Mouse (Mus musculus): ENCODE measurements around the gene Fam20c. TPM values are rescaled to one million over a fixed set of nuclear protein-coding genes. Genes with fewer than 3 reads are reported as not detected.

The Fam20c gene
- polyA plus RNA-seq, 1 experiment from 2014 or later: 10.3 TPM

- no peak overlapping the region for H3K4me3 ChIP-seq (ENCODE audit: low read depth, low read length)
- no peak overlapping the region for H3K27ac ChIP-seq (ENCODE audit: low read depth, low read length)
- WGBS: 5% methylated on average over 7 of the region's 7 CpGs
- H3K9ac ChIP-seq (ENCODE audit: low read depth, low read length): no peak overlapping the region
- no peak overlapping the region for H3K4me2 ChIP-seq
- H3K27me3 ChIP-seq (replicated peaks; ENCODE audit: control insufficient read depth, insufficient read depth, low read length): no peaks in the 10 kb centered on the region
- peak; percentile 63 for ATAC-seq (replicated peaks; ENCODE audit: low FRiP score)
- H3K4me1 ChIP-seq (replicated peaks; ENCODE audit: control insufficient read depth, insufficient read depth, low read length): no peaks in the 10 kb centered on the region
- DNase-seq (ENCODE audit: low spot score): peak; percentile 87
- H3K36me3 ChIP-seq (ENCODE audit: control insufficient read depth, insufficient read depth, low read length): no peaks in the 10 kb centered on the region
- no peaks in the 10 kb centered on the region for H3K9me3 ChIP-seq (ENCODE audit: control insufficient read depth, low read length)
Observed at GRCm38 (mm10) chr5:138848102-138848501, 93.8 kb downstream of the Fam20c start.

- H3K4me3 ChIP-seq (ENCODE audit: low read depth, low read length): no peak overlapping the region
- WGBS: 70% methylated on average over 23 of the region's 23 CpGs
- no peak for ATAC-seq (replicated peaks; ENCODE audit: low FRiP score)
Observed at GRCm38 (mm10) chr5:138849682-138850461, 95.6 kb downstream of the Fam20c start.

GRCm38 (mm10) chr5:138850462-138850844 is 96.1 kb downstream of the Fam20c start:
- Histone ChIP-seq H3K36me3 (ENCODE audit: control insufficient read depth, insufficient read depth, low read length) (no peaks in the 10 kb centered on the region), H3K27ac (ENCODE audit: low read depth, low read length) (no peak overlapping the region), H3K27me3 (replicated peaks; ENCODE audit: control insufficient read depth, insufficient read depth, low read length) (no peaks in the 10 kb centered on the region), H3K9me3 (ENCODE audit: control insufficient read depth, low read length) (no peaks in the 10 kb centered on the region), H3K4me2 (no peak overlapping the region), H3K4me3 (ENCODE audit: low read depth, low read length) (no peak overlapping the region), H3K9ac (ENCODE audit: low read depth, low read length) (no peak overlapping the region), H3K4me1 (replicated peaks; ENCODE audit: control insufficient read depth, insufficient read depth, low read length) (no peaks in the 10 kb centered on the region)
- WGBS: 83% methylated on average over 5 of the region's 5 CpGs
- DNase-seq (ENCODE audit: low spot score): no peak
- no peak for ATAC-seq (replicated peaks; ENCODE audit: low FRiP score)

More at GRCm38 (mm10) chr5:138849682-138850461, 95.6 kb downstream of the Fam20c start:
- Histone ChIP-seq H3K36me3 (ENCODE audit: control insufficient read depth, insufficient read depth, low read length) (no peaks in the 10 kb centered on the region), H3K27me3 (replicated peaks; ENCODE audit: control insufficient read depth, insufficient read depth, low read length) (no peaks in the 10 kb centered on the region), H3K4me1 (replicated peaks; ENCODE audit: control insufficient read depth, insufficient read depth, low read length) (no peaks in the 10 kb centered on the region), H3K27ac (ENCODE audit: low read depth, low read length) (no peak overlapping the region), H3K4me2 (no peak overlapping the region), H3K9me3 (ENCODE audit: control insufficient read depth, low read length) (no peaks in the 10 kb centered on the region), H3K9ac (ENCODE audit: low read depth, low read length) (no peak overlapping the region)
- DNase-seq (ENCODE audit: low spot score): no peak

- ATAC-seq (replicated peaks; ENCODE audit: low FRiP score): no peak
- Histone ChIP-seq H3K9me3 (ENCODE audit: control insufficient read depth, low read length) (no peaks in the 10 kb centered on the region), H3K4me1 (replicated peaks; ENCODE audit: control insufficient read depth, insufficient read depth, low read length) (no peaks in the 10 kb centered on the region), H3K36me3 (ENCODE audit: control insufficient read depth, insufficient read depth, low read length) (no peaks in the 10 kb centered on the region), H3K9ac (ENCODE audit: low read depth, low read length) (no peak overlapping the region), H3K4me2 (no peak overlapping the region), H3K27ac (ENCODE audit: low read depth, low read length) (no peak overlapping the region), H3K27me3 (replicated peaks; ENCODE audit: control insufficient read depth, insufficient read depth, low read length) (no peaks in the 10 kb centered on the region), H3K4me3 (ENCODE audit: low read depth, low read length) (no peak overlapping the region)
- 88% methylated on average over 5 of the region's 5 CpGs for WGBS
- DNase-seq (ENCODE audit: low spot score): no peak
Observed at GRCm38 (mm10) chr5:138851296-138851780, 97.0 kb downstream of the Fam20c start.

- DNase-seq (ENCODE audit: low spot score): no peak
- no peak for ATAC-seq (replicated peaks; ENCODE audit: low FRiP score)
- no peaks in the 10 kb centered on the region for H3K27me3 ChIP-seq (replicated peaks; ENCODE audit: control insufficient read depth, insufficient read depth, low read length)
- H3K9me3 ChIP-seq (ENCODE audit: control insufficient read depth, low read length): no peaks in the 10 kb centered on the region
- no peaks in the 10 kb centered on the region for H3K4me1 ChIP-seq (replicated peaks; ENCODE audit: control insufficient read depth, insufficient read depth, low read length)
- H3K36me3 ChIP-seq (ENCODE audit: control insufficient read depth, insufficient read depth, low read length): no peaks in the 10 kb centered on the region
- H3K4me3 ChIP-seq (ENCODE audit: low read depth, low read length): no peak overlapping the region
- no peak overlapping the region for H3K27ac ChIP-seq (ENCODE audit: low read depth, low read length)
- H3K4me2 ChIP-seq: no peak overlapping the region
- H3K9ac ChIP-seq (ENCODE audit: low read depth, low read length): no peak overlapping the region
- WGBS: 66% methylated on average over 4 of the region's 4 CpGs
Observed at GRCm38 (mm10) chr5:138852151-138852550, 97.8 kb downstream of the Fam20c start.

GRCm38 (mm10) chr5:138853349-138853748 is 99.0 kb downstream of the Fam20c start:
- Histone ChIP-seq H3K4me1 (replicated peaks; ENCODE audit: control insufficient read depth, insufficient read depth, low read length) (no peaks in the 10 kb centered on the region), H3K27me3 (replicated peaks; ENCODE audit: control insufficient read depth, insufficient read depth, low read length) (no peaks in the 10 kb centered on the region), H3K4me3 (ENCODE audit: low read depth, low read length) (no peak overlapping the region), H3K9ac (ENCODE audit: low read depth, low read length) (no peak overlapping the region), H3K36me3 (ENCODE audit: control insufficient read depth, insufficient read depth, low read length) (no peaks in the 10 kb centered on the region), H3K4me2 (no peak overlapping the region), H3K9me3 (ENCODE audit: control insufficient read depth, low read length) (no peaks in the 10 kb centered on the region), H3K27ac (ENCODE audit: low read depth, low read length) (no peak overlapping the region)
- WGBS: 53% methylated on average over 2 of the region's 2 CpGs
- ATAC-seq (replicated peaks; ENCODE audit: low FRiP score) (no peak), DNase-seq (ENCODE audit: low spot score) (no peak)

GRCm38 (mm10) chr5:138857010-138857617 is 102.8 kb downstream of the Fam20c start:
- no peaks in the 10 kb centered on the region for H3K36me3 ChIP-seq (ENCODE audit: control insufficient read depth, insufficient read depth, low read length)
- WGBS: 28% methylated on average over 9 of the region's 9 CpGs
- no peak for DNase-seq (ENCODE audit: low spot score)
- no peak for ATAC-seq (replicated peaks; ENCODE audit: low FRiP score)
- H3K4me1 ChIP-seq (replicated peaks; ENCODE audit: control insufficient read depth, insufficient read depth, low read length): no peaks in the 10 kb centered on the region
- no peak overlapping the region for H3K27ac ChIP-seq (ENCODE audit: low read depth, low read length)
- no peaks in the 10 kb centered on the region for H3K27me3 ChIP-seq (replicated peaks; ENCODE audit: control insufficient read depth, insufficient read depth, low read length)
- H3K4me2 ChIP-seq: no peak overlapping the region
- H3K9me3 ChIP-seq (ENCODE audit: control insufficient read depth, low read length): no peaks in the 10 kb centered on the region
- H3K4me3 ChIP-seq (ENCODE audit: low read depth, low read length): no peak overlapping the region
- no peak overlapping the region for H3K9ac ChIP-seq (ENCODE audit: low read depth, low read length)

GRCm38 (mm10) chr5:138857811-138858251 is 103.5 kb downstream of the Fam20c start:
- Histone ChIP-seq H3K27ac (ENCODE audit: low read depth, low read length) (no peak overlapping the region), H3K36me3 (ENCODE audit: control insufficient read depth, insufficient read depth, low read length) (no peaks in the 10 kb centered on the region), H3K4me3 (ENCODE audit: low read depth, low read length) (no peak overlapping the region), H3K9ac (ENCODE audit: low read depth, low read length) (no peak overlapping the region), H3K4me1 (replicated peaks; ENCODE audit: control insufficient read depth, insufficient read depth, low read length) (no peaks in the 10 kb centered on the region), H3K27me3 (replicated peaks; ENCODE audit: control insufficient read depth, insufficient read depth, low read length) (no peaks in the 10 kb centered on the region), H3K9me3 (ENCODE audit: control insufficient read depth, low read length) (no peaks in the 10 kb centered on the region), H3K4me2 (no peak overlapping the region)
- DNase-seq (ENCODE audit: low spot score): no peak
- no peak for ATAC-seq (replicated peaks; ENCODE audit: low FRiP score)
- WGBS: 56% methylated on average over 13 of the region's 13 CpGs

All from liver, embryonic 11.5 days (tissue).